Comparison of ENCODE assay signal across 20 mouse cellular contexts in genomic region chr12:80838271-80838670, GRCm38 (mm10). TPM values are rescaled to one million over a fixed set of nuclear protein-coding genes. Genes with fewer than 3 reads are reported as not detected.
A peak's percentile ranks its signal among the peaks of the same experiment; 100 is the strongest.
DNase-seq lines count a peak whose midpoint lies in the region; ATAC-seq and TF ChIP-seq lines count a peak whose summit lies in the region.
"Had no signal": no experiment of that assay in that cellular context is flagged by ENCODE, and none has a peak within 500 bp of the region (broad histone marks: within the 10 kb centered on the region; RNA-seq: fewer than 3 reads in every experiment).

No protein-coding gene starts in this region.

- no peak overlapping the region for H3K9ac ChIP-seq in intestine, embryonic 16.5 days (ENCODE audit: low read depth, low read length)
- H3K9ac ChIP-seq in intestine, embryonic 15.5 days = no peak overlapping the region
- H3K9ac ChIP-seq in limb, embryonic 13.5 days = no peak overlapping the region
- H3K9ac ChIP-seq in intestine, postnatal 0 days (ENCODE audit: low read depth, low read length) = no peak overlapping the region
- no peak overlapping the region for H3K9ac ChIP-seq in limb, embryonic 15.5 days
- H3K9ac ChIP-seq: forebrain, embryonic 15.5 days; heart, embryonic 12.5 days; hindbrain, embryonic 12.5 days had no signal

- DNase-seq in limb, embryonic 10.5 days (ENCODE audit: low spot score) = no peak
- no peak for DNase-seq in c-Kit-positive CD71-positive TER-119-positive erythroid progenitor cells, embryonic 14.5 days (ENCODE audit: low spot score)
- no peak for DNase-seq in adrenal gland, postnatal 10 days
- DNase-seq: adrenal gland, adult 8-10 months; cerebellum, adult 18-20 months; cerebellum, adult 9-11 months; cerebellum, postnatal 36 days; gastrocnemius, postnatal 36 days; heart, postnatal 4 days had no signal

- ATAC-seq in intestine, embryonic 16.5 days = peak; percentile 54
- no peak for ATAC-seq in intestine, embryonic 15.5 days
- ATAC-seq in limb, embryonic 13.5 days (ENCODE audit: low FRiP score, low read depth) = no peak
- ATAC-seq in intestine, postnatal 0 days = 0 out of 2 replicates have a peak, but pooled peaks have one; percentile 7
- no peak for ATAC-seq in limb, embryonic 15.5 days (ENCODE audit: insufficient number of reproducible peaks, low FRiP score, low TSS enrichment, low read depth)
- ATAC-seq: forebrain, embryonic 15.5 days; hindbrain, embryonic 16.5 days had no signal

- H3K4me3 ChIP-seq in intestine, embryonic 16.5 days (ENCODE audit: low read length) = no peak overlapping the region
- no peak overlapping the region for H3K4me3 ChIP-seq in intestine, embryonic 15.5 days (replicated peaks)
- no peak overlapping the region for H3K4me3 ChIP-seq in limb, embryonic 13.5 days
- H3K4me3 ChIP-seq in limb, embryonic 10.5 days = no peak overlapping the region
- H3K4me3 ChIP-seq in intestine, postnatal 0 days (ENCODE audit: low read depth, low read length) = no peak overlapping the region
- no peak overlapping the region for H3K4me3 ChIP-seq in limb, embryonic 15.5 days
- H3K4me3 ChIP-seq: erythroblast, embryonic 14.5 days; forebrain, embryonic 15.5 days; heart, embryonic 12.5 days; hindbrain, embryonic 12.5 days had no signal

- no peak overlapping the region for H3K4me2 ChIP-seq in intestine, embryonic 16.5 days (ENCODE audit: low read depth, low read length)
- no peak overlapping the region for H3K4me2 ChIP-seq in intestine, embryonic 15.5 days (replicated peaks)
- H3K4me2 ChIP-seq in limb, embryonic 13.5 days (replicated peaks) = no peak overlapping the region
- H3K4me2 ChIP-seq in intestine, postnatal 0 days (replicated peaks; ENCODE audit: low read depth) = no peak overlapping the region
- H3K4me2 ChIP-seq in limb, embryonic 15.5 days = no peak overlapping the region
- H3K4me2 ChIP-seq: forebrain, embryonic 15.5 days; heart, embryonic 12.5 days; hindbrain, embryonic 12.5 days had no signal

- no peaks in the 10 kb centered on the region for H3K36me3 ChIP-seq in intestine, embryonic 16.5 days (ENCODE audit: control insufficient read depth, insufficient read depth, low read length)
- H3K36me3 ChIP-seq in intestine, embryonic 15.5 days = no peaks in the 10 kb centered on the region
- H3K36me3 ChIP-seq in limb, embryonic 13.5 days = no peaks in the 10 kb centered on the region
- no peaks in the 10 kb centered on the region for H3K36me3 ChIP-seq in limb, embryonic 10.5 days
- H3K36me3 ChIP-seq in intestine, postnatal 0 days (ENCODE audit: control insufficient read depth, insufficient read depth) = no peaks in the 10 kb centered on the region
- no peaks in the 10 kb centered on the region for H3K36me3 ChIP-seq in limb, embryonic 15.5 days
- H3K36me3 ChIP-seq: forebrain, embryonic 15.5 days; heart, embryonic 12.5 days; hindbrain, embryonic 12.5 days had no signal

- peaks cover 24% of the 10 kb centered on the region for H3K4me1 ChIP-seq in intestine, embryonic 16.5 days (ENCODE audit: control insufficient read depth, insufficient read depth, low read length)
- peaks cover 18% of the 10 kb centered on the region for H3K4me1 ChIP-seq in intestine, embryonic 15.5 days (replicated peaks)
- H3K4me1 ChIP-seq in limb, embryonic 13.5 days = peaks cover 5% of the 10 kb centered on the region; the same call in 1 of the 2 replicates
- H3K4me1 ChIP-seq in limb, embryonic 10.5 days = peaks cover 6% of the 10 kb centered on the region
- H3K4me1 ChIP-seq in intestine, postnatal 0 days (replicated peaks; ENCODE audit: control insufficient read depth, insufficient read depth, low read length) = peaks cover 22% of the 10 kb centered on the region; the same call in 1 of the 2 replicates
- H3K4me1 ChIP-seq in limb, embryonic 15.5 days = peaks cover 10% of the 10 kb centered on the region
- H3K4me1 ChIP-seq: forebrain, embryonic 15.5 days had no signal

- no peaks in the 10 kb centered on the region for H3K27me3 ChIP-seq in intestine, embryonic 16.5 days (replicated peaks; ENCODE audit: control insufficient read depth, insufficient read depth, low read length)
- no peaks in the 10 kb centered on the region for H3K27me3 ChIP-seq in intestine, embryonic 15.5 days (replicated peaks)
- H3K27me3 ChIP-seq in limb, embryonic 13.5 days = no peaks in the 10 kb centered on the region
- no peaks in the 10 kb centered on the region for H3K27me3 ChIP-seq in limb, embryonic 10.5 days (ENCODE audit: low read depth, poor library complexity, severe bottlenecking)
- no peaks in the 10 kb centered on the region for H3K27me3 ChIP-seq in intestine, postnatal 0 days (replicated peaks; ENCODE audit: control insufficient read depth, insufficient read depth, low read length)
- H3K27me3 ChIP-seq in limb, embryonic 15.5 days = no peaks in the 10 kb centered on the region
- H3K27me3 ChIP-seq: forebrain, embryonic 15.5 days; heart, embryonic 12.5 days; hindbrain, embryonic 12.5 days had no signal

- H3K9me3 ChIP-seq in intestine, embryonic 16.5 days (ENCODE audit: control insufficient read depth, low read length) = no peaks in the 10 kb centered on the region
- H3K9me3 ChIP-seq in intestine, embryonic 15.5 days = no peaks in the 10 kb centered on the region
- no peaks in the 10 kb centered on the region for H3K9me3 ChIP-seq in limb, embryonic 13.5 days
- H3K9me3 ChIP-seq in limb, embryonic 10.5 days (replicated peaks) = no peaks in the 10 kb centered on the region
- H3K9me3 ChIP-seq in intestine, postnatal 0 days (ENCODE audit: control insufficient read depth) = no peaks in the 10 kb centered on the region
- no peaks in the 10 kb centered on the region for H3K9me3 ChIP-seq in limb, embryonic 15.5 days
- H3K9me3 ChIP-seq: forebrain, embryonic 15.5 days; G1E; heart, embryonic 12.5 days; hindbrain, embryonic 12.5 days had no signal

- H3K27ac ChIP-seq in intestine, embryonic 16.5 days (ENCODE audit: low read length) = no peak overlapping the region; the same call in 1 of the 2 replicates
- no peak overlapping the region for H3K27ac ChIP-seq in intestine, embryonic 15.5 days
- H3K27ac ChIP-seq in limb, embryonic 13.5 days = 0 out of 2 replicates have a peak overlapping the region, but pooled peaks have one; percentile 34
- no peak overlapping the region for H3K27ac ChIP-seq in limb, embryonic 10.5 days
- no peak overlapping the region for H3K27ac ChIP-seq in intestine, postnatal 0 days (ENCODE audit: low read depth, low read length)
- peak overlapping the region; percentile 5 for H3K27ac ChIP-seq in limb, embryonic 15.5 days
- H3K27ac ChIP-seq: forebrain, embryonic 15.5 days; hindbrain, embryonic 12.5 days had no signal

- TF ChIP-seq CTCF in intestine, postnatal 0 days (IDR thresholded peaks at IDR 0.05; ENCODE audit: low read depth) = no peak

RNA-seq across cellular contexts. Expression of gene Susd6, which starts 48.0 kb away (rescaled TPM):
- 16.4 and 20.0 TPM in 2 replicates for polyA plus RNA-seq in intestine, embryonic 16.5 days (2015; fragmentation: Nextera tagmentation; extraction: Ambion mirVana)
- 16.9 and 18.7 TPM in 2 replicates for polyA plus RNA-seq in intestine, embryonic 15.5 days (2015; fragmentation: Nextera tagmentation; extraction: Ambion mirVana)
- polyA plus RNA-seq in limb, embryonic 13.5 days (2015; fragmentation: Nextera tagmentation; extraction: Ambion mirVana) = 14.3 and 15.7 TPM in 2 replicates
- 10.0 and 12.0 TPM in 2 replicates for polyA plus RNA-seq in limb, embryonic 10.5 days (2016; fragmentation: Nextera tagmentation; extraction: Ambion mirVana)
- 16.9 and 17.6 TPM in 2 replicates for polyA plus RNA-seq in intestine, postnatal 0 days (2015; fragmentation: Nextera tagmentation; extraction: Ambion mirVana)
- polyA plus RNA-seq in limb, embryonic 15.5 days (2015; fragmentation: Nextera tagmentation; extraction: Ambion mirVana) = 18.4 and 19.7 TPM in 2 replicates
- 10 to 100 TPM; 41.7 to 42.1 TPM for total RNA-seq in adrenal gland, postnatal 10 days (2021)

Comparison
In these comparisons a context has a peak if more than half of its experiments do, and no peak if none do; other contexts are left out.
1. ATAC-seq: peak in intestine, embryonic 16.5 days (single experiment) and intestine, postnatal 0 days (single experiment); none in intestine, embryonic 15.5 days (single experiment), limb, embryonic 13.5 days (single experiment) and limb, embryonic 15.5 days (single experiment).
2. H3K27ac ChIP-seq: peak in limb, embryonic 13.5 days (single experiment) and limb, embryonic 15.5 days (single experiment); none in intestine, embryonic 16.5 days (single experiment), intestine, embryonic 15.5 days (single experiment), limb, embryonic 10.5 days (single experiment) and intestine, postnatal 0 days (single experiment).